ENCODE assay signal across 8 mouse cellular contexts in genomic region chr19:42655006-42655405, GRCm38 (mm10). TPM values are rescaled to one million over a fixed set of nuclear protein-coding genes. Genes with fewer than 3 reads are reported as not detected.
DNase-seq lines count a peak whose midpoint lies in the region; ATAC-seq and TF ChIP-seq lines count a peak whose summit lies in the region.

No protein-coding gene starts in this region.

- peak; percentile 70 for TF ChIP-seq CTCF in bone marrow macrophage, adult 2 months (IDR thresholded peaks at IDR 0.05; ENCODE audit: low read depth, low read length)

- DNase-seq in cerebellum, adult 11 months, result peak; percentile 48
- DNase-seq in layer of hippocampus, adult 9-11 months, result peak; percentile 35
- peak; percentile 69 for DNase-seq in midbrain, embryonic 10.5 days (ENCODE audit: low spot score)
- peak; percentile 11 for DNase-seq in splenic B cell, adult 2 months (ENCODE audit: low read depth, low spot score)

- H3K4me1 ChIP-seq in bone marrow macrophage, adult 2 months (ENCODE audit: control insufficient read depth, insufficient read depth, low read length), result peaks cover 15% of the 10 kb centered on the region
- peaks cover 12% of the 10 kb centered on the region for H3K4me1 ChIP-seq in forebrain, embryonic 13.5 days
- peaks cover 25% of the 10 kb centered on the region for H3K4me1 ChIP-seq in midbrain, embryonic 10.5 days

- no peak overlapping the region for H3K4me2 ChIP-seq in forebrain, embryonic 13.5 days

- H3K9me3 ChIP-seq in forebrain, embryonic 13.5 days (replicated peaks), result no peaks in the 10 kb centered on the region
- no peaks in the 10 kb centered on the region for H3K9me3 ChIP-seq in midbrain, embryonic 10.5 days (replicated peaks)

- ATAC-seq in cerebellum, adult (ENCODE audit: insufficient number of reproducible peaks, low FRiP score, low TSS enrichment), result no peak
- peak; percentile 52 for ATAC-seq in forebrain, embryonic 13.5 days
- ATAC-seq in hematopoietic stem cell, adult 5-6 weeks (replicated peaks in 1 of 2; ENCODE audit: insufficient read depth in 1 of 2, low FRiP score in 2 of 2, low TSS enrichment in 1 of 2, low read depth in 1 of 2, poor library complexity in 2 of 2, severe bottlenecking in 2 of 2), result peak; percentile 73 to 77; a peak in 2 of 4 replicates

- H3K27me3 ChIP-seq in forebrain, embryonic 13.5 days, result peaks cover 37% of the 10 kb centered on the region
- H3K27me3 ChIP-seq in midbrain, embryonic 10.5 days (ENCODE audit: low read depth, poor library complexity, severe bottlenecking), result peaks cover 73% of the 10 kb centered on the region
- no peaks in the 10 kb centered on the region for H3K27me3 ChIP-seq in splenic B cell, adult 2 months (ENCODE audit: control insufficient read depth, insufficient read depth, low read length, poor library complexity, severe bottlenecking)

- no peak overlapping the region for H3K4me3 ChIP-seq in bone marrow macrophage, adult 2 months (ENCODE audit: insufficient read depth, low read length)
- no peak overlapping the region for H3K4me3 ChIP-seq in forebrain, embryonic 13.5 days
- no peak overlapping the region for H3K4me3 ChIP-seq in midbrain, embryonic 10.5 days

- H3K36me3 ChIP-seq in forebrain, embryonic 13.5 days (ENCODE audit: poor library complexity, severe bottlenecking), result no peaks in the 10 kb centered on the region
- H3K36me3 ChIP-seq in midbrain, embryonic 10.5 days, result no peaks in the 10 kb centered on the region
- no peaks in the 10 kb centered on the region for H3K36me3 ChIP-seq in splenic B cell, adult 2 months (ENCODE audit: control insufficient read depth, insufficient read depth, low read length, poor library complexity, severe bottlenecking)

- no peak for TF ChIP-seq POLR2A in bone marrow macrophage, adult 2 months (IDR thresholded peaks at IDR 0.05; ENCODE audit: borderline replicate concordance, low read depth, low read length)

- H3K27ac ChIP-seq in bone marrow macrophage, adult 2 months (ENCODE audit: insufficient read depth, low read depth, low read length), result no peak overlapping the region
- H3K27ac ChIP-seq in forebrain, embryonic 13.5 days, result no peak overlapping the region
- H3K27ac ChIP-seq in midbrain, embryonic 10.5 days (replicated peaks), result no peak overlapping the region

- 33% methylated on average over 1 of the region's 1 CpGs for WGBS in forebrain, embryonic 13.5 days
- 52% methylated on average over 1 of the region's 1 CpGs for WGBS in midbrain, embryonic 10.5 days

- H3K9ac ChIP-seq in forebrain, embryonic 13.5 days, result no peak overlapping the region

RNA-seq across cellular contexts. Expression of gene Loxl4, which starts 42.4 kb away (rescaled TPM):
- polyA plus RNA-seq in bone marrow macrophage, adult 2 months (2012; ENCODE audit: insufficient read depth, insufficient read length, missing spikeins), result 0.15 TPM in 1 of 2 replicates, not detected in the other
- polyA plus RNA-seq in forebrain, embryonic 13.5 days (2015; fragmentation: Nextera tagmentation; extraction: Ambion mirVana), result 0.11 and 0.13 TPM in 2 replicates
- total RNA-seq in hematopoietic stem cell, adult 5-6 weeks (2017), result not detected in 2 replicates
- 0.19 and 0.25 TPM in 2 replicates for polyA plus RNA-seq in midbrain, embryonic 10.5 days (2016; fragmentation: Nextera tagmentation; extraction: Ambion mirVana)

Comparison
In these comparisons a context has a peak if more than half of its experiments do, and no peak if none do; other contexts are left out.
1. DNase-seq: peak in every context shown above with its lines; median percentile 69 in midbrain, embryonic 10.5 days; 48 in cerebellum, adult 11 months; 35 in layer of hippocampus, adult 9-11 months; 11 in splenic B cell, adult 2 months.